Mouse (Mus musculus) ovary, postnatal 10 days (tissue): ENCODE results near the gene Olfr1493-ps1.

Experiments
- DNase-seq: peaks from one replicate; pipeline ENCODE4 v3.0.0; 2022; ENCODE audit warnings: low spot score

The Olfr1493-ps1 gene

GRCm38 (mm10) chr19:13722978-13723377 is at the start of gene Olfr1493-ps1:
Olfr1493-ps1 (plus strand) TSS chr19:13723278.
- no peak for DNase-seq

DNA sequence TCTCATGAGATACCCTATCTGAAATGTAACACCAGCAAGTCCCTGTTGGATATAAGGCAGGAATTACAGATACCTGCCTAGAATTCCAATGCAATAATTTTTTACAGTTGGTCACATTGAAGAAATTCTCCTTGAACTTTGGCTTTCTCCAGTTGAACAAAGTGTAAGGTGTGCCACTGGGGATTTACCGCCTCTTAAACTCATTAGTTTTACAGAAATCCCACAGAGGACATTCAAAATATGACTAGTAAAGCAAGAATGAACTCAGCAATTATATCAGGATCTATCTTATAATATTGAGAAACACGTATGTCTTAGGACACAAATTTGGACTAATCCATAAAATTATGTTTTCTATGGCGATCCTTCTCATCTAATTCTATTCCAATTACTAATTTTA is 26.1 kb upstream of the Olfr1493-ps1 start, which contains the start of gene Olfr1491:
Olfr1491 (plus strand) TSS at position 301 of the 400 bp plus-strand sequence.
- no peak for DNase-seq

DNA sequence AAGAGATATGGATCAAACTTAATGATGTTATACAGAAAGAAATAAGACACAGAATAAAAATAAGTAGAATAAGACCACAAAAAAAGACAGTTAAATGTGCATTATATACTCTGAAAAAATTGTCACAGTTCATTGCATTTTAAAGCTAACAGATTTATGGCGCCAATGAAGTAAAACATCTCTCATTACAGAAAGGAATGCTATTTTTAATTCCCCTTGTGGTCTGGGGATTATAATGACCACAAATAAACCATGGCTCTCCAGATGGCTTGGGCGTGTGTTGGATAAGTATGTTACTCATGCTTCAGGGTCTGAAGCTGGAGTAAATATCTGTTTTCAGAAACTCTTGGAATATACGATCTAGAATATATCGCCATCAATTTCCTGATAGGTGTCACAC is 16.4 kb downstream of the Olfr1493-ps1 start, which contains the start of gene Olfr1494:
Olfr1494 (plus strand) TSS at position 301 of the 400 bp plus-strand sequence.
- DNase-seq, result no peak

GRCm38 (mm10) chr19:13749366-13749765 is 26.3 kb downstream of the Olfr1493-ps1 start:
- DNase-seq, result no peak

GRCm38 (mm10) chr19:13764306-13764705 is 41.2 kb downstream of the Olfr1493-ps1 start, which contains the start of gene Olfr1495:
Olfr1495 (plus strand) TSS chr19:13764606.
- DNase-seq, result no peak

DNA sequence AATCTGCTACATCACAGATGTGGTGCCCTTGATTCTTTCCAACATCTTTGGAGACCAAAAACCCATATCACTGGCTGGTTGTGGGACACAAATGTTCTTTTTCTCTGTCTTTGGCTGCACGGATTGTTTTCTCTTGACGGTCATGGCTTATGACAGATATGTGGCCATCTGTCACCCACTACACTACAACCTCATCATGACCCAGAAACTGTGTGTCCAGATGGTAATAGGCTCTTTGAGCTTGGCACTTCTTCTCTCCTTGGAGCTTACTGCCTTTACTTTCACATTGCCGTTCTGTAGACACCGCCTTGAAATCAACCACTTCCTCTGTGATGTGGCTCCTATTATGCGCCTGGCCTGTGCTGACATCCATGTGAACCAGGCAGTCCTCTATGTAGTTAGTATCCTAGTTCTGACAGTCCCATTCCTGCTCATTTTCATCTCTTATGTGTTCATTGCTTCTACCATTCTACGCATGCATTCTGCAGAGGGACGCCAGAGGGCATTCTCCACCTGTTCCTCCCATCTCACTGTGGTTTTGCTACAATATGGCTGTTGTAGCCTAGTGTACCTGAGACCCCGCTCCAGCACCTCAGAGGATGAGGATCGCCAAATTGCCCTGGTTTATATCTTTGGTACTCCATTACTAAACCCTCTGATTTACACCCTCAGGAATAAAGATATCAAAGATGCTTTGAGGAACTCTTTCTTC is 45.6 kb downstream of the Olfr1493-ps1 start:
- no peak for DNase-seq

- no peak for DNase-seq
Observed at GRCm38 (mm10) chr19:13777578-13777977, 54.5 kb downstream of the Olfr1493-ps1 start, which contains the start of gene Olfr1496. Olfr1496 (plus strand) TSS chr19:13777878.
